In genomic region chr10:62600056-62600455, GRCm38 (mm10) we compare ENCODE assay signal across 14 mouse cellular contexts. TPM values are rescaled to one million over a fixed set of nuclear protein-coding genes. Genes with fewer than 3 reads are reported as not detected.
DNase-seq lines count a peak whose midpoint lies in the region; ATAC-seq and TF ChIP-seq lines count a peak whose summit lies in the region.
"Had no signal": no experiment of that assay in that cellular context is flagged by ENCODE, and none has a peak within 500 bp of the region (broad histone marks: within the 10 kb centered on the region; RNA-seq: fewer than 3 reads in every experiment).

No protein-coding gene starts in this region.

- H3K4me2 ChIP-seq in limb, embryonic 13.5 days (replicated peaks) = 0 out of 2 replicates have a peak overlapping the region, but pooled peaks have one; percentile 7
- H3K4me2 ChIP-seq in liver, embryonic 15.5 days = peak overlapping the region; percentile 97
- H3K4me2 ChIP-seq in midbrain, embryonic 16.5 days (ENCODE audit: low read length) = no peak overlapping the region

- no peaks in the 10 kb centered on the region for H3K9me3 ChIP-seq in limb, embryonic 13.5 days
- no peaks in the 10 kb centered on the region for H3K9me3 ChIP-seq in limb, embryonic 10.5 days (replicated peaks)
- no peaks in the 10 kb centered on the region for H3K9me3 ChIP-seq in MEL (replicated peaks; ENCODE audit: insufficient read depth, low read length)
- H3K9me3 ChIP-seq in liver, embryonic 15.5 days (replicated peaks) = no peaks in the 10 kb centered on the region
- H3K9me3 ChIP-seq in midbrain, embryonic 16.5 days (replicated peaks; ENCODE audit: control insufficient read depth, low read length, poor library complexity, severe bottlenecking) = no peaks in the 10 kb centered on the region
- H3K9me3 ChIP-seq: stomach, embryonic 15.5 days had no signal

- ATAC-seq in limb, embryonic 13.5 days (ENCODE audit: low FRiP score, low read depth) = no peak
- peak; percentile 9 for ATAC-seq in CD4-positive, CD25-positive, alpha-beta regulatory T cell, adult 4 months
- no peak for ATAC-seq in liver, embryonic 15.5 days (ENCODE audit: insufficient read depth)
- ATAC-seq in midbrain, embryonic 16.5 days = no peak
- ATAC-seq: forebrain, postnatal 0 days; intestine, embryonic 16.5 days had no signal

- H3K27ac ChIP-seq in limb, embryonic 13.5 days = no peak overlapping the region
- no peak overlapping the region for H3K27ac ChIP-seq in limb, embryonic 10.5 days
- H3K27ac ChIP-seq in MEL (ENCODE audit: control insufficient read depth, low read depth, low read length) = peak overlapping the region; percentile 2; the same call in 1 of the 2 replicates
- no peak overlapping the region for H3K27ac ChIP-seq in liver, embryonic 15.5 days (replicated peaks)
- H3K27ac ChIP-seq in midbrain, embryonic 16.5 days (ENCODE audit: low read length) = no peak overlapping the region
- H3K27ac ChIP-seq: left cerebral cortex, adult 2 months; stomach, embryonic 15.5 days had no signal

- DNase-seq in limb, embryonic 10.5 days (ENCODE audit: low spot score) = no peak
- DNase-seq in MEL (ENCODE audit: low read depth, low spot score) = peak; percentile 44
- no peak for DNase-seq in retina, embryonic 14.5 days (ENCODE audit: low spot score)
- DNase-seq: cerebellum, postnatal 10 days; forebrain, postnatal 0 days; kidney, postnatal 14 days; thymus, postnatal 36 days had no signal

- H3K4me1 ChIP-seq in limb, embryonic 13.5 days = peaks cover 16% of the 10 kb centered on the region
- peaks cover 15% of the 10 kb centered on the region for H3K4me1 ChIP-seq in limb, embryonic 10.5 days
- H3K4me1 ChIP-seq in MEL (ENCODE audit: control insufficient read depth in 1 of 2, insufficient read depth in 2 of 2, low read length in 2 of 2) = peaks cover 3 to 20% of the 10 kb centered on the region in 2 experiments
- H3K4me1 ChIP-seq in liver, embryonic 15.5 days (replicated peaks) = peaks cover 38% of the 10 kb centered on the region
- H3K4me1 ChIP-seq in midbrain, embryonic 16.5 days (ENCODE audit: control insufficient read depth, insufficient read depth, low read length) = peaks cover 14% of the 10 kb centered on the region

- TF ChIP-seq EP300 in MEL (IDR thresholded peaks at IDR 0.05; ENCODE audit: low read depth in 1 of 2, low read length in 2 of 2) = no peak

- H3K27me3 ChIP-seq in limb, embryonic 13.5 days = no peaks in the 10 kb centered on the region
- H3K27me3 ChIP-seq in limb, embryonic 10.5 days (ENCODE audit: low read depth, poor library complexity, severe bottlenecking) = no peaks in the 10 kb centered on the region
- H3K27me3 ChIP-seq in MEL (ENCODE audit: control insufficient read depth in 1 of 2, insufficient read depth in 2 of 2, low read length in 2 of 2) = no peaks in the 10 kb centered on the region
- no peaks in the 10 kb centered on the region for H3K27me3 ChIP-seq in liver, embryonic 15.5 days
- H3K27me3 ChIP-seq in midbrain, embryonic 16.5 days (ENCODE audit: control insufficient read depth, insufficient read depth, low read depth, low read length) = no peaks in the 10 kb centered on the region
- H3K27me3 ChIP-seq: stomach, embryonic 15.5 days had no signal

- H3K79me2 ChIP-seq in MEL (ENCODE audit: control insufficient read depth, insufficient read depth, low read length, poor library complexity) = peaks cover 69% of the 10 kb centered on the region

- no peak overlapping the region for H3K4me3 ChIP-seq in limb, embryonic 13.5 days
- H3K4me3 ChIP-seq in limb, embryonic 10.5 days = no peak overlapping the region
- peak overlapping the region; percentile 66 to 72 for H3K4me3 ChIP-seq in MEL (ENCODE audit: control insufficient read depth in 1 of 2, insufficient read depth in 1 of 2, low read depth in 2 of 2, low read length in 2 of 2)
- H3K4me3 ChIP-seq in liver, embryonic 15.5 days (replicated peaks) = 0 out of 2 replicates have a peak overlapping the region, but pooled peaks have one; percentile 91
- H3K4me3 ChIP-seq in midbrain, embryonic 16.5 days (ENCODE audit: low read depth, low read length) = no peak overlapping the region
- H3K4me3 ChIP-seq: left cerebral cortex, adult 2 months; stomach, embryonic 15.5 days had no signal

- H3K36me3 ChIP-seq in limb, embryonic 13.5 days = peaks cover 31% of the 10 kb centered on the region
- H3K36me3 ChIP-seq in limb, embryonic 10.5 days = peaks cover 45% of the 10 kb centered on the region
- H3K36me3 ChIP-seq in MEL (ENCODE audit: control insufficient read depth in 1 of 2, insufficient read depth in 2 of 2, low read length in 2 of 2) = peaks cover 28 to 38% of the 10 kb centered on the region in 2 experiments
- peaks cover 37% of the 10 kb centered on the region for H3K36me3 ChIP-seq in liver, embryonic 15.5 days (replicated peaks)
- 0 out of 2 replicates have a peak, but pooled peaks cover 8% of the 10 kb centered on the region for H3K36me3 ChIP-seq in midbrain, embryonic 16.5 days (ENCODE audit: control insufficient read depth, insufficient read depth, low read length)

- H3K9ac ChIP-seq in limb, embryonic 13.5 days = no peak overlapping the region
- peak overlapping the region; percentile 72 for H3K9ac ChIP-seq in MEL (ENCODE audit: control insufficient read depth, low read depth, low read length, poor library complexity, severe bottlenecking)
- no peak overlapping the region for H3K9ac ChIP-seq in liver, embryonic 15.5 days
- no peak overlapping the region for H3K9ac ChIP-seq in midbrain, embryonic 16.5 days (ENCODE audit: low read depth, low read length)
- H3K9ac ChIP-seq: stomach, embryonic 15.5 days had no signal

- TF ChIP-seq POLR2A in MEL (IDR thresholded peaks at IDR 0.05; ENCODE audit: control insufficient read depth in 1 of 2, insufficient read depth in 1 of 2, low read depth in 1 of 2, low read length in 2 of 2, poor library complexity in 1 of 2) = no peak

- no peak for TF ChIP-seq RAD21 in MEL (IDR thresholded peaks at IDR 0.05; ENCODE audit: low read depth, low read length)

- 88% methylated on average over 6 of the region's 6 CpGs for WGBS in limb, embryonic 13.5 days
- WGBS in limb, embryonic 10.5 days = 91% methylated on average over 6 of the region's 6 CpGs
- WGBS in liver, embryonic 15.5 days (ENCODE audit: insufficient replicate concordance) = 65% methylated on average over 6 of the region's 6 CpGs
- WGBS in midbrain, embryonic 16.5 days = 87% methylated on average over 6 of the region's 6 CpGs

- no peak for TF ChIP-seq CTCF in MEL (IDR thresholded peaks at IDR 0.05 in 2 of 3, conservative IDR thresholded peaks at IDR 0.05 in 1 of 3; ENCODE audit: control insufficient read depth in 1 of 3, insufficient read depth in 1 of 3, low read depth in 2 of 3, low read length in 3 of 3, poor library complexity in 1 of 3, severe bottlenecking in 1 of 3)

TF ChIP-seq in MEL, 35 proteins besides CTCF, POLR2A, EP300 and RAD21 (continues in another document):
- TF ChIP-seq MAZ (IDR thresholded peaks at IDR 0.05; ENCODE audit: low read depth, low read length) = no peak
- TF ChIP-seq TBP (IDR thresholded peaks at IDR 0.05; ENCODE audit: low read depth, low read length) = no peak
- TF ChIP-seq MXI1 (IDR thresholded peaks at IDR 0.05; ENCODE audit: low read depth, low read length) = no peak; the same call in 1 of the 2 replicates
- no peak for TF ChIP-seq HCFC1 (IDR thresholded peaks at IDR 0.05; ENCODE audit: low read depth, low read length)
- TF ChIP-seq UBTF (IDR thresholded peaks at IDR 0.05; ENCODE audit: borderline replicate concordance, insufficient read depth, low read depth, low read length) = no peak
- no peak for TF ChIP-seq JUND (IDR thresholded peaks at IDR 0.05; ENCODE audit: low read depth, low read length)
- no peak for TF ChIP-seq USF1 (IDR thresholded peaks at IDR 0.05; ENCODE audit: low read depth, low read length)
- TF ChIP-seq TCF12 (IDR thresholded peaks at IDR 0.05; ENCODE audit: low read depth, low read length) = no peak
- TF ChIP-seq CHD1 (IDR thresholded peaks at IDR 0.05; ENCODE audit: low read depth, low read length) = no peak
- no peak for TF ChIP-seq MYC (IDR thresholded peaks at IDR 0.05; ENCODE audit: low read depth, low read length)

RNA-seq across cellular contexts. Expression of gene Ddx21, which starts 2.0 kb away (rescaled TPM):
- polyA plus RNA-seq in limb, embryonic 13.5 days (2015; fragmentation: Nextera tagmentation; extraction: Ambion mirVana) = 23.5 and 23.6 TPM in 2 replicates
- polyA plus RNA-seq in limb, embryonic 10.5 days (2016; fragmentation: Nextera tagmentation; extraction: Ambion mirVana) = 33.3 and 42.1 TPM in 2 replicates
- 10 to 100 TPM; 56.3 to 58.8 TPM for polyA plus RNA-seq in CD4-positive, CD25-positive, alpha-beta regulatory T cell, adult 4 months (2017; shearing (Covaris generic))
- 299 and 313 TPM in 2 replicates for total RNA-seq in MEL (2012; rRNA removed)
- 1,000 to 10,000 TPM in 1 of 2 experiments, 100 to 1,000 TPM in 1; 386 to 2,442 TPM for polyA plus RNA-seq in MEL (2012; ENCODE audit: insufficient read depth in 1 of 2, insufficient read length in 2 of 2, low read depth in 1 of 2, low replicate concordance in 2 of 2, missing spikeins in 1 of 2)
- 10.7 and 11.8 TPM in 2 replicates for polyA plus RNA-seq in liver, embryonic 15.5 days (2015; fragmentation: Nextera tagmentation; extraction: Ambion mirVana)
- polyA plus RNA-seq in midbrain, embryonic 16.5 days (2015; fragmentation: Nextera tagmentation; extraction: Ambion mirVana) = 14.2 and 14.9 TPM in 2 replicates

RNA-seq across cellular contexts. Expression of gene Kif1bp, which starts 21.8 kb away (rescaled TPM):
- 38.6 and 40.0 TPM in 2 replicates for polyA plus RNA-seq in limb, embryonic 13.5 days (2015; fragmentation: Nextera tagmentation; extraction: Ambion mirVana)
- polyA plus RNA-seq in limb, embryonic 10.5 days (2016; fragmentation: Nextera tagmentation; extraction: Ambion mirVana) = 31.3 and 40.2 TPM in 2 replicates
- polyA plus RNA-seq in CD4-positive, CD25-positive, alpha-beta regulatory T cell, adult 4 months (2017; shearing (Covaris generic)) = 1 to 10 TPM; 2.7 to 5.4 TPM
- 17.3 and 17.6 TPM in 2 replicates for total RNA-seq in MEL (2012; rRNA removed)
- 100 to 1,000 TPM in 1 of 2 experiments, 10 to 100 TPM in 1; 24.7 to 177 TPM for polyA plus RNA-seq in MEL (2012; ENCODE audit: insufficient read depth in 1 of 2, insufficient read length in 2 of 2, low read depth in 1 of 2, low replicate concordance in 2 of 2, missing spikeins in 1 of 2)
- polyA plus RNA-seq in liver, embryonic 15.5 days (2015; fragmentation: Nextera tagmentation; extraction: Ambion mirVana) = 11.1 and 11.3 TPM in 2 replicates
- 72.0 and 72.9 TPM in 2 replicates for polyA plus RNA-seq in midbrain, embryonic 16.5 days (2015; fragmentation: Nextera tagmentation; extraction: Ambion mirVana)

RNA-seq across cellular contexts. Expression of gene Ddx50, which starts 51.0 kb away (rescaled TPM):
- polyA plus RNA-seq in limb, embryonic 13.5 days (2015; fragmentation: Nextera tagmentation; extraction: Ambion mirVana) = 171 and 177 TPM in 2 replicates
- polyA plus RNA-seq in limb, embryonic 10.5 days (2016; fragmentation: Nextera tagmentation; extraction: Ambion mirVana) = 113 and 130 TPM in 2 replicates
- 100 to 1,000 TPM in 1 of 2 experiments, 10 to 100 TPM in 1; 96.5 to 101 TPM for polyA plus RNA-seq in CD4-positive, CD25-positive, alpha-beta regulatory T cell, adult 4 months (2017; shearing (Covaris generic))
- 48.6 and 51.8 TPM in 2 replicates for total RNA-seq in MEL (2012; rRNA removed)
- polyA plus RNA-seq in MEL (2012; ENCODE audit: insufficient read depth in 1 of 2, insufficient read length in 2 of 2, low read depth in 1 of 2, low replicate concordance in 2 of 2, missing spikeins in 1 of 2) = 10 to 100 TPM in 1 of 2 experiments, not detected in 1; 71.5 TPM
- 35.2 and 35.9 TPM in 2 replicates for polyA plus RNA-seq in liver, embryonic 15.5 days (2015; fragmentation: Nextera tagmentation; extraction: Ambion mirVana)
- 89.4 and 96.8 TPM in 2 replicates for polyA plus RNA-seq in midbrain, embryonic 16.5 days (2015; fragmentation: Nextera tagmentation; extraction: Ambion mirVana)

Comparison
In these comparisons a context has a peak if more than half of its experiments do, and no peak if none do; other contexts are left out.
1. H3K4me3 ChIP-seq: peak in MEL (2 of 2) and liver, embryonic 15.5 days (single experiment); none in limb, embryonic 13.5 days (single experiment), limb, embryonic 10.5 days (single experiment) and midbrain, embryonic 16.5 days (single experiment).